Mouse (Mus musculus) myocyte (in vitro differentiated cells): ENCODE measurements at regions not wholly inside any gene's neighbourhood (a gene's known extent, or its start where the extent isn't known, plus 50 kb on each side); places are given as distances from the start of the nearest gene placed in this dataset.

ENCODE experiments used
- H3K27me3 ChIP-seq: one replicate; pipeline ENCODE4 v1.6.1; 2011; ENCODE audit not compliant: control insufficient read depth, insufficient read depth, insufficient read length
- H3K36me3 ChIP-seq: one replicate; pipeline ENCODE4 v1.6.1; 2011; ENCODE audit not compliant: control insufficient read depth, insufficient read depth
- H3K4me2 ChIP-seq: one replicate; pipeline ENCODE4 v1.6.1; 2011; ENCODE audit warnings: low read depth, control low read depth
- H3K4me3 ChIP-seq: one replicate; pipeline ENCODE4 v1.5.1; 2011; ENCODE audit warnings: mild to moderate bottlenecking, control low read depth, moderate library complexity
- H3K79me2 ChIP-seq: one replicate; pipeline ENCODE4 v1.6.1; 2011; ENCODE audit not compliant: control insufficient read depth, insufficient read depth
- H3ac ChIP-seq: one replicate; pipeline ENCODE4 v1.6.1; 2011; ENCODE audit not compliant: control insufficient read depth, insufficient read length
- CEBPB ChIP-seq: IDR thresholded peaks from 2 replicates; pipeline ENCODE4 v1.6.1; 2011; ENCODE audit warnings: mild to moderate bottlenecking, moderate library complexity; ENCODE audit not compliant: poor library complexity, insufficient read depth, severe bottlenecking
- E2F4 ChIP-seq: IDR thresholded peaks from one replicate; pipeline ENCODE4 v1.6.1; 2011; ENCODE audit warnings: mild to moderate bottlenecking, control low read depth, moderate library complexity; ENCODE audit not compliant: insufficient read depth
- MAX ChIP-seq: IDR thresholded peaks from one replicate; pipeline ENCODE4 v1.6.1; 2011; ENCODE audit warnings: low read depth, mild to moderate bottlenecking, control low read depth
- MYOD1 ChIP-seq, 3 experiments: IDR thresholded peaks; one replicate each; pipeline ENCODE4 v1.6.1; 2011; ENCODE audit warnings: control low read depth in 2 of 3, low read depth in 2 of 3, mild to moderate bottlenecking in 2 of 3, moderate library complexity in 1 of 3; ENCODE audit not compliant: insufficient read length in 2 of 3, control insufficient read depth in 1 of 3
- MYOG ChIP-seq, 3 experiments: IDR thresholded peaks; one replicate each; pipeline ENCODE4 v1.6.1; 2011; ENCODE audit warnings: control low read depth in 2 of 3, low read depth in 2 of 3, mild to moderate bottlenecking in 2 of 3; ENCODE audit not compliant: insufficient read length in 2 of 3, control insufficient read depth in 1 of 3, insufficient read depth in 1 of 3
- POLR2A ChIP-seq: IDR thresholded peaks from one replicate; pipeline ENCODE4 v1.6.1; 2011; ENCODE audit warnings: low read depth, mild to moderate bottlenecking, control low read depth, moderate library complexity; ENCODE audit not compliant: insufficient read length
- POLR2AphosphoS2 ChIP-seq: IDR thresholded peaks from one replicate; pipeline ENCODE4 v1.6.1; 2011; ENCODE audit warnings: low read depth, control low read depth; ENCODE audit not compliant: insufficient read length
- REST ChIP-seq: IDR thresholded peaks from one replicate; pipeline ENCODE4 v1.6.1; 2011; ENCODE audit warnings: mild to moderate bottlenecking, control low read depth, moderate library complexity; ENCODE audit not compliant: insufficient read depth, insufficient read length
- SRF ChIP-seq: IDR thresholded peaks from one replicate; pipeline ENCODE4 v1.6.1; 2011; ENCODE audit warnings: low read depth; ENCODE audit not compliant: control insufficient read depth, insufficient read length
- TCF12 ChIP-seq: IDR thresholded peaks from one replicate; pipeline ENCODE4 v1.6.1; 2011; ENCODE audit warnings: mild to moderate bottlenecking, control low read depth; ENCODE audit not compliant: poor library complexity, insufficient read depth, severe bottlenecking
- TCF3 ChIP-seq: IDR thresholded peaks from one replicate; pipeline ENCODE4 v1.6.1; 2011; ENCODE audit warnings: low read depth, control low read depth; ENCODE audit not compliant: insufficient read length
- USF1 ChIP-seq: IDR thresholded peaks from one replicate; pipeline ENCODE4 v1.6.1; 2011; ENCODE audit warnings: low read depth, mild to moderate bottlenecking, control low read depth, moderate library complexity

GRCm38 (mm10) chr2:77336810-77337209, 56.4 kb upstream of the Sestd1 start:
- TF ChIP-seq MAX (no peak), CEBPB (no peak), E2F4 (no peak), TCF12 (no peak), POLR2A (no peak), USF1 (no peak), POLR2AphosphoS2 (no peak), MYOG (IDR thresholded peaks at IDR 0.05; ENCODE audit: control insufficient read depth in 1 of 3, insufficient read depth in 1 of 3, insufficient read length in 2 of 3, low read depth in 2 of 3) (no peak)
- Histone ChIP-seq H3K27me3 (no peaks in the 10 kb centered on the region), H3ac (no peak overlapping the region), H3K36me3 (no peaks in the 10 kb centered on the region), H3K4me3 (no peak overlapping the region), H3K4me2 (no peak overlapping the region), H3K79me2 (no peaks in the 10 kb centered on the region)

DNA sequence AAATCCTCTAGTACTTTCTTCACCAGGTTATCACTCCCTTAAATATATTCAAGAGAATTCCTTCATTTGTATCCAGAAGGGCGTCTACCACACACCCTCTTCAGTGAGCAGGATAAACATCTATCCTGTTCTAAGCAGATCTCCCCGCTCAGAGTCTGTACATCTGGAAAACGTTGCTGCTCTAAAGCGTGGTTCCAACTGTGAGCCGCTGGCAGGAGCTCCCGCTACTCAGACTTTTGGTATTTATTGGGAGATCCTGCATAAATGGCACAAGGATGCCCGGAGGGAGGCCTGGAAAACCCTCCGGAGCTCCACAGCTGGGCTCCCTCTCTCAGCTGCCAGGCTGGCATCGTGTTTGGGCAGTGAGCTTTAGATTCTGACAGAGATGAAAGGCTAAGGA, 54.3 kb upstream of the Sestd1 start:
- Histone ChIP-seq H3K79me2 (no peaks in the 10 kb centered on the region), H3ac (no peak overlapping the region), H3K27me3 (no peaks in the 10 kb centered on the region), H3K4me3 (no peak overlapping the region), H3K4me2 (no peak overlapping the region), H3K36me3 (no peaks in the 10 kb centered on the region)
- TF ChIP-seq MAX (no peak), SRF (no peak), CEBPB (no peak), MYOG (IDR thresholded peaks at IDR 0.05; ENCODE audit: control insufficient read depth in 1 of 3, insufficient read depth in 1 of 3, insufficient read length in 2 of 3, low read depth in 2 of 3) (no peak)

DNA sequence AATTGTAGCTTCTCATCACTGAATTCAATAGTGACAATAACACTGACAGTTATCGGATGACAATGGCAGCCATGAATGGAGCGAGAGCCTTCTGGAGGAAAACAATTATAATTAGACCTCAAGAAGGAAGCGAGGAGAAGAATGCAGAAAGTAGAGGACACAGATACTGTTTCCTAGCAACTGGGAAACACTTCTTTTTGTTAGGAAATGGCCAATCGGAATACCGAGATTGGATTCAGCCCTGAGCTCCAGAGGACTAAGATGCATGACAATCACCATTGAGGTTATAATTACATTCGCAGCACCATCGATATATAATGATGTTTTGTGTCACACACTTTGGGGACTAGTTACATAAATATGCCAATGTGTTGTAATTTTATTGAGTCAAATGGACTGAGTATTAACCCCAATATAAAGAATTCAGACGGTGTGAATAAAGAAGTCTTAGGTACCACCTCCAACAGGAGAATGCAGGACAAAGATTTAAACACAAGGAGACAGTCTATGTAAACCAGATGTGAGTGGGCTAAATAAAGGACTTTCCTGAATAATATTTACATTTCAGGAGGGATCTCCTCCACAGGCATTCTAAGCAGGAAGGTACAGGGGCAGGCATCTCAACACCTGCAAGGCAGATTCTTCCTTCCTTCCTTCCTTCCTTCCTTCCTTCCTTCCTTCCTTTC, 53.1 kb upstream of the Sestd1 start:
- H3K27me3 ChIP-seq: no peaks in the 10 kb centered on the region
- H3K4me3 ChIP-seq: no peak overlapping the region
- no peak for TF ChIP-seq TCF12
- no peak for TF ChIP-seq POLR2AphosphoS2
- no peak for TF ChIP-seq USF1
- no peak for TF ChIP-seq CEBPB
- TF ChIP-seq SRF: no peak
- no peak for TF ChIP-seq TCF3
- TF ChIP-seq REST: no peak
- no peak for TF ChIP-seq MAX
- TF ChIP-seq POLR2A: no peak
- TF ChIP-seq E2F4: no peak
- no peak for TF ChIP-seq MYOD1 (IDR thresholded peaks at IDR 0.05; ENCODE audit: control insufficient read depth in 1 of 3, insufficient read length in 2 of 3, low read depth in 2 of 3)
- H3ac ChIP-seq: no peak overlapping the region
- H3K36me3 ChIP-seq: no peaks in the 10 kb centered on the region
- no peak overlapping the region for H3K4me2 ChIP-seq
- no peaks in the 10 kb centered on the region for H3K79me2 ChIP-seq
